Mouse (Mus musculus) MN1 (cell line): ENCODE data around the gene Igfbp2.

Experiments used
- DNase-seq: peaks from one replicate; pipeline ENCODE4 v3.0.0-alpha.2; 2016; ENCODE audit warnings: low spot score

The Igfbp2 gene

DNA sequence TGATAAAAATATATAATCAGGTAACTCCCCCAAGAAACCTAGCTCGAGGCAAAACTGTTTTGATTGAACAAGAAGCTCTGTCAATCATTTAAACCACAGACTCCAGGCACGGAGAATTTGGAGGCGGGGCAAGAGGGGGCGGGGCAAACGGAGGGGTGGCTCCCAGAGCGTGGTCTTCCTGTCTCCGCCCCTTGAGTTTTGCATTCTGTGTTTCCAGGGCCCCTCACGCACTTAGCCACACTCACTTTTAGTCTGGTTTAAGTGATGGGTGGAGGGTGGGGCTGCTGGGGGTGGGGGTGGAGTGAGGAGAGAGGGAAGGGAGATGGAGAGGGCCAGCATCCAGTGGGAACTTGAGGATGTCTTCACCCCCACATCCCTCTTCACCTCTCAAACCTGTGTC lies 48.2 kb downstream of the Igfbp2 start:
- DNase-seq, result peak; percentile 81

GRCm38 (mm10) chr1:72873078-72873477 lies 48.8 kb downstream of the Igfbp2 start:
- DNase-seq, result no peak

- peak; percentile 73 for DNase-seq
Measured at GRCm38 (mm10) chr1:72873511-72874286, 49.4 kb downstream of the Igfbp2 start.

GRCm38 (mm10) chr1:72874287-72875211 lies 50.2 kb downstream of the Igfbp2 start, which contains the start of gene Igfbp5:
TSS of gene Igfbp5 (minus strand) at chr1:72874884.
- DNase-seq, result peak; percentile 75

DNA sequence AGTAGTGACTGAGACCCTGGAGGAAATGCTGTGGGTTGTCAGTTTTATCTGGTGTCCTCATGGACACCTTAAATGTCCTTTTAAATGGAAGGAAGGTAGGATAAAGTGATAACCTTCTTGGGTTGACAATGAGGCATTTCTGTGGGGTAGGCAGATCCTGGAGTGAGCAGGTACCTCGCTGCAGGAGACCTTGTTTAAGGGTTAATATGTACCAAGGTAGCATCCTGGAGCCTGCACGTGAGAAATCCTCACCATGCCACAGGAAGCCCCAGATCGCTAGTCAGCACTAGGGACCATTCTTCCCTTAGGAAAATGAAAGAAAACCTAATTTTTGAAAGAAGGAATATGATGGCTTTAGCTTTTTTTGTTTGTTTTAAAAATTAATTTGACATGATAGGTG lies 51.4 kb downstream of the Igfbp2 start:
- no peak for DNase-seq

GRCm38 (mm10) chr1:72876111-72876510 lies 51.8 kb downstream of the Igfbp2 start:
- peak; percentile 22 for DNase-seq

GRCm38 (mm10) chr1:72877892-72878291 lies 53.6 kb downstream of the Igfbp2 start:
- DNase-seq, result peak; percentile 75

DNA sequence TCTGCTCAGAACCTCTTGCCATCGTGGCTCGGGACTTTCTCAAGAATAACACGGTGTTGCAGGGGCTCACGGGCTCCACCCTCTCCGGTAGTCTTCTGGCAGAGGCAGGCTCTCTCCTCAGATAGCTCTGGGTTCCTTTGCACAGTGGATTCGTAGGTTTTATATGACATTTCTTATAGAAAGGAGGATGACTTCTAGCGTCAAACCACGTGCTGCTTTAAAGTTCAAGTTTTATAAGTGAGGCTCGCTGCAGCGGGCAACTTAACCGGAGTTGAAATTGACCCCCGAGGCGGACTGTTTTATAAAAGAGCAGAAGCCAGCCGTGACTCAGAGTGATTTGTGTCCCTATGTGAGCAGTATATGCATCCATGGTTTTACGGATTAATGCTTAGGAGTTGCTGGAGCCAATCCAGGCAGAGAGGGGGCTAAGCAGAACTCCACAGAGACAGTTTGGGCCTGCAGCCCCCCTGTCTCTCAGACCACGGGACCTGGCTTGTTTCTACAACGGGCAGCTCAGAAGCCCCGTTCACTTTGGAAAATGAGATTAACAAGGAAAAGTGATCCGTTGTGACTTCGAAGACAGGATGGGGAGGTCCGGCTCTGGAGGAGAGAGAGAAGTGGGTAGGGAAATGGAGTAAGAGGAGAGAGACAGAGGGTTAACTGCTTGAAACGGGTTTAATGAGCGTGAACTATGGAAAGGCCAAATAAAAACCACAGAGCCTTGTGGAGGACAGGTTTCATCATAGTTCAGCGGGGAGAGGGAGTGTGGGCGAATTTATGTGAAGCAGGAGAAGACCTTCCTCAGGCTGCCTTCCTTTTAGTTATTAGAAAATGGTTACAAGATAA lies 54.4 kb downstream of the Igfbp2 start:
- peak; percentile 50 for DNase-seq

GRCm38 (mm10) chr1:72879319-72879634 lies 55.0 kb downstream of the Igfbp2 start:
- peak; percentile 55 for DNase-seq

DNA sequence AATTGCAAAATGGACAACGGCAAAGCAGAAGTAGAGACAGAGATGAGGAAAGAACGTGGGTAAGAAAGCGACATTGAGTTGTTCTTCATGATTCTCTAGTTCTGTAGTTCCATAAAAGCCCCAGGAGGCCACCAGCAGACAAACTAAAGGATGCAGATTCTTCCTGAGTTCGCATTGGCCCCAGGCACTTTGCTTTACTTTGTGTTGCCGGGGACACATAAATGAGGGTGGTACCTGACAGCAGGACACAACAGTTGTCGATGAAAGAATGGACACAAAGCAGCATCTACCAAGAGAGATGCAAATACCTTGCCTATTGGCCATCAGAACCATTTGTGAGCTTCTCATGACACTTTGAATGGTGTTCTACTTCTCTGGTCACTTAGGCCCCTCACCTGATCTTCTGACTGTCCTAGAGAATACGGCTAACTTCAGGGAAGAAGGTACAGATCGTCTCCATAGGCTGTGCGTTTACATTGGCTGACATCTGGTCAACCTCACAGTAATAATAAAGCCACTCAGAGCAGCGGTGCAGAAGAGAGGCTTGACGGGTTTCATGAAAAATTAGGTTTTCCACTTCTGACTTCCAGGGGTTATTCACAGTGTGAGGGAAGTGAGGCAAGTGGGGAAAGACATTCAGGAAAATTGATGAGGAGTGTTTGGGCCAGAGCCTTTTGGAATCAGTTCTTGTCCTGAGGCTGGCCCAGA lies 61.0 kb downstream of the Igfbp2 start:
- no peak for DNase-seq

DNA sequence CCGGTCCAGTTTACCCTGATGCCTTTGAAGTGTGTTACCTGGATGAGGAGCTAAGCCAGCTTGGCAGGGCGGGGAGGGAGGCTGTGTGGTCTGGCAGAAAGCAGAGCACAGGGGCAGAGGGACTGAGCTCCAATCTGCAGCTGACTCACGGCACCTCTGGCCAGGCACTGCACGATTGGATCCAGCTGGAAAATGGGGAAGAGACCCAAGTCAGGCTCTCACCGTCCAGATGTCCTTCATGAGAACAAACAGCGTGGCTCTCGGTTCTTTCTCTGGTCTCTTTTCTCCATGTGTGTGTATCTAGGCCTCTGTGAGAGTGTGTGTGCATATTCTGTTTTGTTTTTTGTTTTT lies 61.5 kb downstream of the Igfbp2 start:
- no peak for DNase-seq

DNA sequence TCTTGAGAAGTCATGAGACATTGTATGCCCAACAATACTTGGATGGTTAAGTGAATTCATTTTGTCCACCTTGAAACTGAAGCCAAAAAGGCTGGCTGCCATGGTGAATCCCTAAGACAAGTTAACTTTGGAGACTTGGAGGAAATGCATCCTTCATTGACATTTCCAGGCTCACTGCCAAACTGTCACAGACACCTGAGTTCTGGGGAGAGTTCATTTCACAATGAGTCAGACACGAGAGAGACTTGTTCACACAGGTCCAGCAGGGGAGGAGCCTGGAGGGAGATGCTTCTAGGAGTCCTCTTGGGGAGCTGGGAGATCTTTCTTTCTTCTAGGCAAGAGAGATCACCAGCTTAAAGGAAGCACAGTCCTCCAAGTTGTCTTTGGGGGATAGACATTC lies 63.6 kb downstream of the Igfbp2 start:
- DNase-seq, result no peak

GRCm38 (mm10) chr1:72895821-72896220 lies 71.5 kb downstream of the Igfbp2 start:
- no peak for DNase-seq
